ENCODE assay signal across 8 mouse cellular contexts in genomic region chr9:99630071-99630470, GRCm38 (mm10). TPM values are rescaled to one million over a fixed set of nuclear protein-coding genes. Genes with fewer than 3 reads are reported as not detected.
DNase-seq lines count a peak whose midpoint lies in the region; ATAC-seq and TF ChIP-seq lines count a peak whose summit lies in the region.

No protein-coding gene starts in this region.

- TF ChIP-seq CTCF in forebrain, postnatal 0 days (IDR thresholded peaks at IDR 0.05; ENCODE audit: low read depth): no peak

- no peaks in the 10 kb centered on the region for H3K4me1 ChIP-seq in forebrain, postnatal 0 days (ENCODE audit: insufficient read depth)
- peaks cover 32% of the 10 kb centered on the region for H3K4me1 ChIP-seq in midbrain, embryonic 12.5 days

- no peaks in the 10 kb centered on the region; the same call in 1 of the 2 replicates for H3K36me3 ChIP-seq in forebrain, postnatal 0 days (ENCODE audit: insufficient read depth)
- H3K36me3 ChIP-seq in midbrain, embryonic 12.5 days: 0 out of 2 replicates have a peak, but pooled peaks cover 8% of the 10 kb centered on the region

- no peaks in the 10 kb centered on the region for H3K27me3 ChIP-seq in forebrain, postnatal 0 days (ENCODE audit: insufficient read depth, low read length)
- H3K27me3 ChIP-seq in midbrain, embryonic 12.5 days: no peaks in the 10 kb centered on the region

- intact Hi-C loops in gastrocnemius, postnatal 36 days (cut with DNase I): no loop called here
- intact Hi-C loops in left cerebral cortex, postnatal 10 days (cut with DNase I): no loop called here

- peak; percentile 9 for ATAC-seq in forebrain, postnatal 0 days
- ATAC-seq in midbrain, embryonic 12.5 days (ENCODE audit: low FRiP score, low read depth): peak; percentile 36; the same call in 1 of the 2 replicates

- no peaks in the 10 kb centered on the region for H3K9me3 ChIP-seq in forebrain, postnatal 0 days (ENCODE audit: low read length)
- H3K9me3 ChIP-seq in midbrain, embryonic 12.5 days: no peaks in the 10 kb centered on the region

- under 1% methylated on average over 11 of the region's 11 CpGs for WGBS in forebrain, postnatal 0 days
- WGBS in midbrain, embryonic 12.5 days: under 1% methylated on average over 11 of the region's 11 CpGs

- peak overlapping the region; percentile 89 for H3K27ac ChIP-seq in forebrain, postnatal 0 days (ENCODE audit: low read depth, low read length)
- peak overlapping the region; percentile 78 for H3K27ac ChIP-seq in midbrain, embryonic 12.5 days (replicated peaks)

- peak overlapping the region; percentile 76 for H3K9ac ChIP-seq in forebrain, postnatal 0 days
- peak overlapping the region; percentile 75 for H3K9ac ChIP-seq in midbrain, embryonic 12.5 days (replicated peaks)

- H3K4me3 ChIP-seq in forebrain, postnatal 0 days (ENCODE audit: low read depth, low read length): peak overlapping the region; percentile 62
- H3K4me3 ChIP-seq in midbrain, embryonic 12.5 days: peak overlapping the region; percentile 62

- DNase-seq in gastrocnemius, postnatal 36 days: peak; percentile 9 to 25
- no peak for DNase-seq in gastrocnemius, postnatal 10 days
- DNase-seq in ZHBTc4 (ENCODE audit: low read depth, low spot score): peak; percentile 17
- DNase-seq in forebrain, postnatal 0 days: no peak
- DNase-seq in kidney, adult 9 months: peak; percentile 78
- DNase-seq in left cerebral cortex, postnatal 10 days (ENCODE audit: extremely low spot score in 1 of 2, low spot score in 2 of 2): no peak
- no peak for DNase-seq in thymus, postnatal 14 days

- peak overlapping the region; percentile 76 for H3K4me2 ChIP-seq in forebrain, postnatal 0 days (ENCODE audit: low read depth)
- H3K4me2 ChIP-seq in midbrain, embryonic 12.5 days (replicated peaks): peak overlapping the region; percentile 76

RNA-seq across cellular contexts. Expression of gene Dzip1l, which starts 0.8 kb away (rescaled TPM):
- 1 to 10 TPM; 1.9 to 2.1 TPM for total RNA-seq in gastrocnemius, postnatal 36 days (2021)
- total RNA-seq in gastrocnemius, postnatal 10 days (2021): 1 to 10 TPM; 3.5 to 4.7 TPM
- total RNA-seq in forebrain, postnatal 0 days (2014; rRNA removed): 19.9 and 21.7 TPM in 2 replicates
- polyA plus RNA-seq in forebrain, postnatal 0 days (2015; fragmentation: Nextera tagmentation; extraction: Ambion mirVana): 5.8 and 8.9 TPM in 2 replicates
- polyA plus RNA-seq in midbrain, embryonic 12.5 days (2016; fragmentation: Nextera tagmentation; extraction: Ambion mirVana): 19.0 and 21.2 TPM in 2 replicates
- total RNA-seq in left cerebral cortex, postnatal 10 days (2021): 10 to 100 TPM; 24.9 to 31.4 TPM

RNA-seq across cellular contexts. Expression of gene A4gnt, which starts 17.8 kb away (rescaled TPM):
- not detected for total RNA-seq in gastrocnemius, postnatal 36 days (2021)
- not detected for total RNA-seq in gastrocnemius, postnatal 10 days (2021)
- 0.57 TPM in 1 of 2 replicates, not detected in the other for total RNA-seq in forebrain, postnatal 0 days (2014; rRNA removed)
- polyA plus RNA-seq in forebrain, postnatal 0 days (2015; fragmentation: Nextera tagmentation; extraction: Ambion mirVana): not detected in 2 replicates
- not detected in 2 replicates for polyA plus RNA-seq in midbrain, embryonic 12.5 days (2016; fragmentation: Nextera tagmentation; extraction: Ambion mirVana)
- not detected for total RNA-seq in left cerebral cortex, postnatal 10 days (2021)

RNA-seq across cellular contexts. Expression of gene Dbr1, which starts 54.5 kb away (rescaled TPM):
- 1 to 10 TPM; 2.6 to 5.6 TPM for total RNA-seq in gastrocnemius, postnatal 36 days (2021)
- total RNA-seq in gastrocnemius, postnatal 10 days (2021): 1 to 10 TPM; 5.6 to 7.1 TPM
- total RNA-seq in forebrain, postnatal 0 days (2014; rRNA removed): 22.2 and 31.0 TPM in 2 replicates
- 26.0 and 31.7 TPM in 2 replicates for polyA plus RNA-seq in forebrain, postnatal 0 days (2015; fragmentation: Nextera tagmentation; extraction: Ambion mirVana)
- polyA plus RNA-seq in midbrain, embryonic 12.5 days (2016; fragmentation: Nextera tagmentation; extraction: Ambion mirVana): 31.1 and 34.2 TPM in 2 replicates
- 10 to 100 TPM; 11.4 to 12.4 TPM for total RNA-seq in left cerebral cortex, postnatal 10 days (2021)

Comparison
In these comparisons a context has a peak if more than half of its experiments do, and no peak if none do; other contexts are left out.
1. DNase-seq: peak in gastrocnemius, postnatal 36 days (2 of 2), ZHBTc4 (single experiment) and kidney, adult 9 months (single experiment); none in gastrocnemius, postnatal 10 days (single experiment), forebrain, postnatal 0 days (single experiment), left cerebral cortex, postnatal 10 days (0 of 2) and thymus, postnatal 14 days (single experiment).